Mouse (Mus musculus) spleen, adult 2 months (tissue): ENCODE data around the gene Top1. TPM values are rescaled to one million over a fixed set of nuclear protein-coding genes. Genes with fewer than 3 reads are reported as not detected.

Experiments used
- DNase-seq, 2 experiments: peaks; one replicate each; pipeline versions ENCODE4 v3.0.0 to v3.0.0-alpha.2; 2012 to 2021; ENCODE audit warnings: low spot score in 2 of 2, low read depth in 1 of 2
- H3K27ac ChIP-seq: fragments of 200-500 bp; 2 replicates; pipeline ENCODE4 v1.5.1; 2012; ENCODE audit warnings: low read length, inconsistent platforms; ENCODE audit not compliant: insufficient read depth
- H3K27me3 ChIP-seq: fragments of 200-500 bp; 2 replicates; pipeline ENCODE4 v1.6.1; 2012; ENCODE audit warnings: mild to moderate bottlenecking, moderate library complexity, low read length, inconsistent platforms; ENCODE audit not compliant: control insufficient read depth, insufficient read depth
- H3K36me3 ChIP-seq: fragments of 200-500 bp; 2 replicates; pipeline ENCODE4 v1.6.1; 2012; ENCODE audit warnings: mild to moderate bottlenecking, low read length, inconsistent platforms; ENCODE audit not compliant: control insufficient read depth, insufficient read depth
- H3K4me1 ChIP-seq: fragments of 200-500 bp; 2 replicates; pipeline ENCODE4 v1.6.1; 2011; ENCODE audit warnings: inconsistent platforms; ENCODE audit not compliant: control insufficient read depth, insufficient read depth, insufficient read length
- H3K4me3 ChIP-seq: fragments of 200-500 bp; 2 replicates; pipeline ENCODE4 v1.5.1; 2011; ENCODE audit warnings: mild to moderate bottlenecking, inconsistent platforms; ENCODE audit not compliant: insufficient read depth, insufficient read length; ENCODE audit errors: extremely low read depth
- CTCF ChIP-seq: fragments of 200-500 bp; IDR thresholded peaks from 2 replicates; pipeline ENCODE4 v1.5.1; 2011; ENCODE audit warnings: mild to moderate bottlenecking, inconsistent platforms; ENCODE audit not compliant: insufficient read depth, insufficient read length, insufficient replicate concordance; ENCODE audit errors: extremely low read depth
- POLR2A ChIP-seq: fragments of 200-500 bp; IDR thresholded peaks from 2 replicates; pipeline ENCODE4 v1.6.1; 2011; ENCODE audit warnings: low read depth, low read length, inconsistent platforms
- WGBS: fragments of 180-500 bp; shearing (Covaris S2); methylation state at CpG from one replicate; pipeline ENCODE4 v1.1.7; 2018; 5-methylcytosine and 5-hydroxymethylcytosine counted together
- polyA plus RNA-seq: library from polyadenylated mRNA; depleted of rRNA; stranded (reverse); fragments of >200 nt; gene quantifications from 2 replicates; pipeline ENCODE4 v1.2.3, GENCODE M21; 2012

Top1 gene
- polyA plus RNA-seq, 1 experiment, result 9.4 TPM

DNA sequence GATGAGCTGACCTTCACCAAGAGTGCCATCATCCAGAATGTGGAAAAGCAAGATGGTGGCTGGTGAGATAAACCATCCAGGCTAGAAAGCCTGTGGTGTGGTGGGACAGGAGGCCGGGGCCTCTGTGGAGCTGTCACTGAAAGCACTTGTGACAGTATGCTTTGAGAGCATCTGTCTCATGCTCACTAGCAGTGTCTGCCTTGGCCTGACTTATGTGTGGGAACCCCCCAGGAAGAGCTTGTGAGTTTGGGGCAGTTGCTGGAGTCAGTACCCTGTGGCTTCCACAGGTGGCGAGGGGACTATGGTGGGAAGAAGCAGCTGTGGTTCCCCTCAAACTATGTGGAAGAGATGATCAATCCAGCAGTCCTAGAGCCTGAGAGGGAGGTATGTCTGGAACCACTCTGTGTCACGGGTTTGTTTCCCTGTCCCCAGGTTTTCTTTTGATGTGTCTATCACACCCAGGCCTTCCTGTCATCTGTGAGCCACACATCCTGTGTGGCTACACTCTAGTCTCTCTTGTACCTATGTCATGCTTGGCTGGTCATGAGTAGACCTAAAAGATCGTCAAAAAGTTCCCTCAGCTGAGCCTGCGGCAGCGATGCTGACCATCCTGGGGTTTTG is 111.0 kb downstream of the Top1 start:
- peak overlapping the region; percentile 59 for H3K27ac ChIP-seq
- 33% methylated on average over 6 of the region's 6 CpGs for WGBS
- no peaks in the 10 kb centered on the region for H3K27me3 ChIP-seq
- DNase-seq, result peak; percentile 22 to 56
- TF ChIP-seq POLR2A (no peak), CTCF (no peak)
- peaks cover 14% of the 10 kb centered on the region; the same call in 1 of the 2 replicates for H3K4me1 ChIP-seq
- no peak overlapping the region for H3K4me3 ChIP-seq
- peaks cover 29% of the 10 kb centered on the region for H3K36me3 ChIP-seq

DNA sequence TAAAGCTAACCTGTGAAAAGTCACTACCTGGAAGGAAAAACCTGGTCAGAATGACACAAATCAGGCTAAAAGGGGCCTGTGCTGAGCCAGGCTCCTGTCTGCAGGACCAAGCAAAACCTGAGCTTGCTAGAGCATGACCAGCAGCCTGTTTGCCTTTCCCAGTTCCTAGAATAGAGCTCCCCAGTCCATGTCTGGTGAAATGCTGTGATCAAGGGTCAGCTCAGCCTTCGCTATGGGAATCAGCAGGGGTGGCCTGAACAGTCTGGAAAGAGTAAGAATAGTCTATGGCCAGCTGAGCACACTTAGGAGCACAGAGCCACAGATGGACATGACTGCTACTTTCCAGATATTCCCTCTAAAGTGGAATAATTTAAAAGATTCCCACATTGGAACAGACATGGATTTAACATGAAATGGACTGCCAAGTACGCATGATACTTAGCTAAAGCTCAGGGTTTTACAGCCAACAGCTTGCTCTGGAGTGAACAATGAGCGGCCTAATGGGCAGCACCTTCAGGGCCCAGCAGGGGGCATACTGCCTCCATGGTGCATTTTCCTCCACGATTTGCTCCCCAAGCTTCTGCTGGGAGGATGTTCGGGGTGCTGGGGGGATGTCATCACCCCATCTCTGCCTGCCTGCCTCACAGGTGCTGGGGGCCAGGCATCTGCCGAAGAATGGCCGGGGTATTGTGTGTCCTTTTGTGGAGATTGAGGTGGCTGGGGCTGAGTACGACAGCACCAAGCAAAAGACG is 114.9 kb downstream of the Top1 start:
- WGBS, result 89% methylated on average over 9 of the region's 9 CpGs
- Histone ChIP-seq H3K4me1 (peaks cover 14% of the 10 kb centered on the region; the same call in 1 of the 2 replicates), H3K4me3 (no peak overlapping the region), H3K36me3 (peaks cover 18% of the 10 kb centered on the region), H3K27me3 (no peaks in the 10 kb centered on the region), H3K27ac (no peak overlapping the region)
- TF ChIP-seq CTCF (peak; percentile 45; the same call in 1 of the 2 replicates), POLR2A (no peak)
- DNase-seq, result no peak

DNA sequence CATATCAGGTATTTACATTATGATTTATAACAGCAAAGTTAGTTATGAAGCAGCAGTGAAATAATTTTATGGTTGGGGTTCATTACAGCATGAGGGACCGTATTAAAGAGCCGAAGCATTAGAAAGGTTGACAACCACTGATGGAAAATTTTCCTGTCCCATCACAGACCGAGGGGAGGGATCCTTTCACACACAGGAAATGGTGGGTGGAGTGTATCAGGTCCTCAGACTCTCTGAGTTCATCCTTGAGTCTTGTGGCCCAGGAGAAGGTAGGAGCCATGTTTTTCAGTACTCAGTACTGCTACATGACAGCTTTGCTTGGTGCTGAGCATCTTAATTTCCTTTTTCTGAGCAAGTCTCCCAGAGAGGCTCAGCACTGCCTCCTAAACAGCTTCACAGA is 118.1 kb downstream of the Top1 start:
- Histone ChIP-seq H3K4me3 (no peak overlapping the region), H3K27ac (no peak overlapping the region), H3K27me3 (no peaks in the 10 kb centered on the region), H3K4me1 (no peaks in the 10 kb centered on the region), H3K36me3 (peaks cover 15% of the 10 kb centered on the region)
- DNase-seq, result no peak
- 54% methylated on average over 3 of the region's 3 CpGs for WGBS
- TF ChIP-seq POLR2A (no peak), CTCF (no peak)

DNA sequence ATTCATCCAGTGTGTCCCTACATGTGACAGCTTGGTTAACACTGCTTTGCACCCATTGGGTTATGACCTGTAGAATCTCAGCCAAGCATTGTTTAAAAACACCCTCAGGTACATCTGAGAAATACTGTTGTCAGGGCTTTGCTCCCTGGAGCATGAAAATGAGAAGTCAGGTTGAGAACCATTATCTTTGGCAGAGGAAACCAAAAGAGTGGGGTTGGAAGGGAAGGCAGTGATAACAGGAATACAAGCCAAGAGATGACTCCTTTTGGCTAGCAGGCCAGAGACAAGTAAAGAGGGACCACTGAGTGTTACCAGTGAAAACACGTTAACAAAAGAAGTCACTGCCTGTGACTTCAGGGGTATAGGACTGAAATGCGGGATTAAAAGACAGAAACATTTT is 118.7 kb downstream of the Top1 start:
- no peak for TF ChIP-seq POLR2A
- no peak for TF ChIP-seq CTCF
- Histone ChIP-seq H3K4me1 (no peaks in the 10 kb centered on the region), H3K4me3 (no peak overlapping the region), H3K27me3 (no peaks in the 10 kb centered on the region), H3K27ac (no peak overlapping the region), H3K36me3 (peaks cover 14% of the 10 kb centered on the region)
- WGBS, result 86% methylated on average over 2 of the region's 2 CpGs
- DNase-seq, result no peak

DNA sequence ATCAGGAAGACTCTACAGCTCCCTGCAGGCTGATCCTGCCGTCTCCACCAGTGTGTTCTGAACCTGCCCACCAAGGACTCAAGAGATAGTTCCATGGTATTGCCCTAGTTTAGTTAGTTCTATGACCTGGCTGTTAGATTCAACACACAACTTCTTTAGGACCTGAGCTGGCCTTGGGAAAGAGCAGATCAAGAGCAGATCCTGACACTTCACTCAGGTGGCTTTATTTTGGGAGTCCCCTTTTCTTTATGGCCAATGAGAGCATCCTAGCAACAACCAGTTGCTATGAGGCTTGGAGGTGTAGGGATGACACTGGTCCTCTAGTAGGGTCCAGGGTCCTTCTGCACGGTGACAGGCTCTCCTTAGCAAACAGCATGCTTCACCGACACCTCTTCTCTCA is 119.4 kb downstream of the Top1 start:
- no peaks in the 10 kb centered on the region for H3K27me3 ChIP-seq
- TF ChIP-seq POLR2A (no peak), CTCF (no peak)
- H3K4me3 ChIP-seq, result no peak overlapping the region
- WGBS, result 87% methylated on average over 3 of the region's 3 CpGs
- DNase-seq, result no peak
- H3K27ac ChIP-seq, result no peak overlapping the region
- H3K36me3 ChIP-seq, result peaks cover 12% of the 10 kb centered on the region
- H3K4me1 ChIP-seq, result no peaks in the 10 kb centered on the region

DNA sequence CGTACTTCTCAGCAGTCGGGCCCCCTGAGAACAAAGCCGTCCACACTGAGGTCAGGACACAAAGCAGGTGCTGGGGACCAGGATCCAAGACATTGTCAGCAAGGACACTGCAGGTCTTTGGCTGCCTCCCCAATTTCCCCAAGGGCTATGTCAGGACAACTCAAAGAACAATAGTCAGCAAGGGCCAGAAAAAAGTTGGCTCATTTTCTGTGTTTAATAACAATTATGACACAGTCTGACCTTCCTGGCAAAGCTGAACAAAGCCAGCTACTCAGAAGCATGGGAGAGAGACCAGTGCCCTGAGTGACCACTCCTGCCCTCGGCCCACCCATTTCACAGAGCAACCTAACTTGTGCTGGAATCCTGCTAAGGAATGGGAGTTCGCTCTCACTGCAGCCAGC is 120.7 kb downstream of the Top1 start:
- DNase-seq, result no peak

DNA sequence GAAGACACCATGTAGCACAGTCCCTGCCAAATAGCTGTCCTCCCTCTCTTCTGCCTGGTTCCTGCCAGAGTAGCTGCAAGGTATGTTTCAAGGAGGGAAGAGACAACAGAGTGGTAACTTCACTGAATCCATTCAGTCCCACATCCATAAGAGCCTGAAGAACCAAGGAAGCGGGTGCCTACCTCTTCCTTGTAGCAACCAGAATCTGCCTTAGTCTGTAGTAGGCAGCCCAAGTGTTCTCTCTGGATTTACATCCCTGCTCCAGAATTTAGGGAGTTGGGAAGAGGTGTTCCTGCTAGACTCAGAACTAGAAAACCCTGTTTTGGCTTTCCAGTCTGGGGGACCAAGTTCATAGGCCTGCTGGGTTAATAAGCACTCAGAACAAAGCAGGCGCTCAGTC is 121.5 kb downstream of the Top1 start:
- DNase-seq, result no peak
- H3K4me1 ChIP-seq, result no peaks in the 10 kb centered on the region
- H3K36me3 ChIP-seq, result peaks cover under 1% of the 10 kb centered on the region; the same call in 1 of the 2 replicates
- H3K27me3 ChIP-seq, result no peaks in the 10 kb centered on the region
- H3K27ac ChIP-seq, result no peak overlapping the region
- TF ChIP-seq CTCF (no peak), POLR2A (no peak)
- no peak overlapping the region for H3K4me3 ChIP-seq
- 93% methylated on average over 2 of the region's 2 CpGs for WGBS

More for the DNA sequence above, 120.7 kb downstream of the Top1 start:
- no peak for TF ChIP-seq CTCF
- TF ChIP-seq POLR2A, result no peak
- Histone ChIP-seq H3K27me3 (no peaks in the 10 kb centered on the region), H3K4me3 (no peak overlapping the region), H3K27ac (no peak overlapping the region), H3K36me3 (peaks cover 7% of the 10 kb centered on the region), H3K4me1 (no peaks in the 10 kb centered on the region)
- 87% methylated on average over 5 of the region's 5 CpGs for WGBS
